Mouse (Mus musculus): ENCODE results near the gene Sh3bgr.

The Sh3bgr gene

GRCm38 (mm10) chr16:96199913-96200701 lies at the start of gene Sh3bgr:
Gene Sh3bgr, plus strand, starts transcription at chr16:96200450.
- DNase-seq (ENCODE audit: low spot score in 2 of 2) = peak in 1 of 2 experiments; percentile 41

GRCm38 (mm10) chr16:96150995-96151394 lies 49.3 kb upstream of the Sh3bgr start:
- DNase-seq (ENCODE audit: low spot score in 2 of 2) = no peak

GRCm38 (mm10) chr16:96151551-96151950 lies 48.7 kb upstream of the Sh3bgr start:
- DNase-seq (ENCODE audit: low spot score in 2 of 2) = peak; percentile 69 to 73

GRCm38 (mm10) chr16:96154476-96154875 lies 45.8 kb upstream of the Sh3bgr start:
- DNase-seq (ENCODE audit: low spot score in 2 of 2) = no peak

GRCm38 (mm10) chr16:96156019-96156418 lies 44.2 kb upstream of the Sh3bgr start:
- peak; percentile 83 to 91 for DNase-seq (ENCODE audit: low spot score in 2 of 2)

- DNase-seq (ENCODE audit: low spot score in 2 of 2) = peak; percentile 67 to 81
These were observed 43.1 kb upstream of the Sh3bgr start for GRCm38 (mm10) chr16:96157171-96157570.

DNA sequence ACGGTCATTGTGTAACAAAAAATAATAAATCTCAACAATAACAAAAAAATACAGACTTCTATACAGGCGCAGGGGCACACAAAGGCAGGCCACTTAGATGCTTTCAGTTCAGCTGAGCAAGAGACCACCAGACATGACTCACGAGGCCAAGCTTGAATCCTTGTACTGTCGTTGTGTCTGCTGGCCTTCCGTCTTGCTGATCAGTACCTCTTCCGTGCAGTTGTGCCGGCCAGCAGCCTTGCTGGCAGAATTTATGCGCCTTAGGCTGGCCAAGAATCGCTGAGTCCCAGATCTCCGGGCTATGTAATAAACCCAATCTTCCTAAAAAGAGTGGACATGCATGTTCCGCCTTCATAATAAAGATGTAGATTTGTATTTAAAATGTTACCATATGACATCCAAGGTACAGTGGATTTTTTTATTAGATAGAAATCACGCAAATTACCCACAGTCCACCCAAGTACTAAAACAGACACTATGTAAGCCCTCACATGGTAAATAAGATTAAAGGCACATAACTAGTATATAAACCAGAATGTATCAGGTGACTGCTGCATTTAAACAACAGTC lies 41.7 kb upstream of the Sh3bgr start:
- no peak for DNase-seq (ENCODE audit: low spot score in 2 of 2)

DNA sequence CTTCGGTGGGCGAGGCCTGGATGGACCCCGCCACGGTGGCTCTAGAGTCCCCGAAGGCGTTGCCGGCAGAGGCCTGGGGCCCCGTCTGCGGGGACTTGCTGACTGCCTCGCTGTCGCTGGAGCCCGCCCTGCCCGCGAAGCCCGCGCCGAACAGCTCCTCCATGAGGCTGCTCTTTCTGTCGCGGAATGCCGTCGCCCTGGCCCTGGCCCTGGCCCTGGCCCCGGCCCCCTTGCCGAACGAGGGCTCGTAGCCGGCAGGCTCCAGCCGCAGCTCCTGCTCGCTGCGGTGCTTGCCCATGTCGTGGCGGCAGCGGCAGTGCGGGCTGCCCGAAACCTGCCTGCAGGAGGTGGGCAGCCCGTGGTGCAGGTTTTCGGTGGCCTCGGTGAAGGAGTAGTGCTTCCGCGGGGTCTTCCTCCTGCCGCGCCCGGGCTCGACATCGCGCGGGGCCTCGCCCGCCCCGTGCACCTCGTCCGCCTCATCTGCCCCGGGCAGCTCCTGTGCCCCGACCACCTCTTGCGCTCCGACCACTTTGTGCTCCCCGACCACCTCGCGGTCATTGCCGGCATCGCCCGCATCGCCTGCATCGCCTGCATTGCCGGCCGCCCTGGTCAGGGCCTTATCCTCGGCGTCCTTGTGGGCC lies 41.0 kb upstream of the Sh3bgr start:
- peak; percentile 57 to 70 for DNase-seq (ENCODE audit: low spot score in 2 of 2)

DNA sequence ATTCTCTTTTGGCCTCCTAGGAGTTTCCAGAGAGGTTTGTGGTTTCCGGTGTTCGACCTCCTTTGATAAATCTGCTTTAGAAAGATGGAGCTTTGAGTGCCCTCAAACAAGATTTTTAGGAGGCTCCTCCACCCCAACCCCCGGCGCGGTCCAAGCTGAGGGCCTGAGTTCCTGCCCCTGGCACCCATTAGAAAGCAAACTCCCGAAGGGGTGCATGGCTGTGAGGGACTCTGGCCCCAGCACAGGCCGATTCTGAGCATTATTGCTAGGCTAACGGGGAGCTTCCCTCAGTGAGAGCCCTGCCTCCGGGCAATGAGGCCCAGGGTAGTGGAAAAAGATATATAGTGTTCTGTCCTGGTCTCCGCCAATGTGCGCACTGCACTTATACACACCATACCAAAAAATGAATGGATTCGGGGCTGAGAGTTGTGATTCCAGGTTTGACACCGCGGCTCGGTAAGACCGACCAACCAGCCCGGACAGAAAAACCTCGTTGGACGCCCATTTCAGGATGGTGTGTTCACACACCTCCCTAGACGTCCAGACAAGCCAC lies 40.4 kb upstream of the Sh3bgr start:
- DNase-seq (ENCODE audit: low spot score in 2 of 2) = no peak

GRCm38 (mm10) chr16:96160927-96161326 lies 39.3 kb upstream of the Sh3bgr start:
- DNase-seq (ENCODE audit: low spot score in 2 of 2) = no peak

GRCm38 (mm10) chr16:96161336-96161735 lies 38.9 kb upstream of the Sh3bgr start:
- no peak for DNase-seq (ENCODE audit: low spot score in 2 of 2)

- no peak for DNase-seq (ENCODE audit: low spot score in 2 of 2)
These were observed 34.5 kb upstream of the Sh3bgr start for GRCm38 (mm10) chr16:96165723-96166264.

DNA sequence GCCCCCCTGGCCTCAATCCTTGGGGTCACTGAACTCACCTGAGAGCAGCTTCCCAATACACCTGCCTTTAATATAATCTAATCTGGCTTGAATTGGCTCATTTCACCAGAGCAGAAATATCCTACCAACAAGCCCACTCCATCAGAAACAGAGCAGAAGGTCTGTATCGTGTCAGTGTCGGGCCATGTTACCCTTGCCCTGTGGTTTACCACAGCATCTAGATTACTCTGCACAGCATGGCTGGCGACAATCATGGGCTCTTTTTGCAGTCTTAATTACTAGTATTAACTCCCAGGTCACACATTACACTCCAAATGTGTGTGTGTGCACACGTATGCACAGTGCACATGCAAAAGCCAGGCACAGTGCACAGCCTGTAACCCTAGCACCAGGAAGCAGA lies 31.4 kb upstream of the Sh3bgr start:
- no peak for DNase-seq (ENCODE audit: low spot score in 2 of 2)

GRCm38 (mm10) chr16:96173648-96174047 lies 26.6 kb upstream of the Sh3bgr start:
- no peak for DNase-seq (ENCODE audit: low spot score in 2 of 2)

DNA sequence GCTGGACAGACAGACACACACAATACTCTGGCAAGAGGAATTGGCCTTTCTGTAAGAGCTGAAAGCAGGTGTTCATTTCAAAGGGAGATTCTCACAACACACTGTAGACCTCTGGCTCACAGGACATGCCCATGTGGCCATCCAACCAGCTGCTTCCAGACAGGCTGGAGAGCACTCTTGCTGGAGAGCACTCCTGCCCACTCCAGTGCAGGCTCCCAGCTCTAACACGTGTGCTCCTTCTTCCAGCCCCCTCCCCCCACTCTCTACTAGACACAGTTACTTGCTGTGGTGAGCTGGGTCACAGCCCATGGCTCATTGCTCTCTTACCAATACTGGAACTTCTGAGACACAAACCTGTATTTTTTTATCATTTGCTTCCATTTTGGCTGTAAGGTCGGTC lies 24.9 kb upstream of the Sh3bgr start:
- DNase-seq (ENCODE audit: low spot score in 2 of 2) = no peak

GRCm38 (mm10) chr16:96179156-96179555 lies 21.1 kb upstream of the Sh3bgr start:
- no peak for DNase-seq (ENCODE audit: low spot score in 2 of 2)

DNA sequence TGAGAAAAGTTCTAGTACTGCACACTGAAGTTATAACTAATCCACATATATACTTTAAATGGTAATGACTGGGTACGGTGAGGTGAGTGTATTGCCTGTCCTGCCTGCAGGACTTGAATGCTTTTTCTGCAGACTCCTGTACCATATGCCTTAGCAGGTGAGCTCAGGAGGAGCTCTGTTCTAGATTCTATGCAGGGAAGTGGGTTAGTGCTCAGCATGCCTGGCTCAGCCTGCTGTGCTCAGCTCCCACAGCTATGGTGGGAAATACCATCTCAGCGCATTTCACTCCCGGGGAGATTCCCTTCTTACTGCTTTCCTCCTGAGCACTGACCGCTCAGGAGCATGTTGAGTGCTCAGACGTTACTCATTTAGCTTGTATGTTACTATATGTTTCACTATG lies 12.6 kb upstream of the Sh3bgr start:
- DNase-seq (ENCODE audit: low spot score in 2 of 2) = no peak

DNA sequence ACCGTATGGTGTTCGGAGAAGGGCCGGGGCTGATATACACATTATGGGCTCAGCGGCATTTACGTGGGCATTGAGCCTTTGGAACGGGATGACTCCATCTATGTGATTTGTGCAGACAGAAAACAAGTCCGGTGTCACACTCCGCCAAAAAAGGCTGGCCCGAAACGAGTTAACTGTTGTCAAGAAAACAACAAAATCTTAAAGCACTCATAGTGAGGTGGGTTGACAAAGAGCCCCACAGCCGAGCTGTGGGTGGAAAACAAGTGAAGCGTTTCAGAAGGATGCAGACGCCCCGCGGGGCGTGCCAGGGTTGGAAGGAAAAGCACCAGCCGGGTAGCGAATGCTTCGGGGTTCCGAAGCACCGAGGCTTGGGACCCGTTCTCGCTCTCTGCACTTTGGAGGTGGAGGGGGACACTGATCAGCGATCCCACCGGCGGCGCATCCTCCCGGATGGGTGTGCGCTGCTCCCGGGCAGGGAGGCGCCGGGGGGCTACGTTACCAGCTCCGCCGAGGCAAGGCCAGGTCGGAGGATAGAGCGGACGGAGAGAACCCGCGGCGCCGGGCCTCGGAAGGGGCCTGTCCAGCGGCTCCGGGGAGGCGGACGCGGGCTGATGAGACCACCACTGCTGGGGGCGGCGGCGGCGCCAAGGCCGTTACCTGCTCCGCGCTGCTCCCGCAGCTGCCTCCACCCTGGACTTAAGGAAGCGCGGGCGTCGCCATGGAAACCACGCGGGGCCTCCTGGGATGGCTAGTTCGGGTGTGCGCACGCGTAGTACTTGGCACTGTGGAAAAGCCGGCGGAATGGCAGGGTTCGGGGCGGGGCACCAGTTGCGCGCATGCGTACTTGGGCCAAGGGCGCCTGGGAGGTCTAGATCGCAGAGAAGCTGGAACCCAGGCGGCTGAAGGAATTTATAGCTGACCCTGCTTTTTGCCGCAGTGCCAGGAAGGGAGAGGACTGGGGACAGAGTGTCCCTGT lies 8.4 kb upstream of the Sh3bgr start, which contains the start of gene Lca5l:
Gene Lca5l, minus strand, starts transcription at position 741 of the 976 bp plus-strand sequence.
- peak; percentile 99 to 100 for DNase-seq (ENCODE audit: low spot score in 2 of 2)

DNA sequence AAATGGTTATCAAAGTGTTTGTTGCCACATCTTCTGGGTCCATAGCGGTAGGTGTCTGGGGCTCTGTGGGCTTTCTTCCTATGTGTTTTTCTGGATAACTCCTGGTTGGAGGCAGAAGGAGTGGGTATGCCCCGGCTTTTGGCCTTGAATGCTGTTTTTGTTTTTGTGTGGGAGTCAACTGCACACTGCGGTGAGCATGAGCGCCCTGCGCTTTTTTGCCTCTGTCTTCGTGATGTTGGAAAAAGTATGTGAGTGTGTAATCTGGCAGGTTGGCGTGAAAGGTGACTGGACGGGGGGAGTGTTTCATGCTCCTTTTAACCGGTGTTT lies 415 bp downstream of the Sh3bgr start:
- no peak for DNase-seq (ENCODE audit: low spot score in 2 of 2)

DNA sequence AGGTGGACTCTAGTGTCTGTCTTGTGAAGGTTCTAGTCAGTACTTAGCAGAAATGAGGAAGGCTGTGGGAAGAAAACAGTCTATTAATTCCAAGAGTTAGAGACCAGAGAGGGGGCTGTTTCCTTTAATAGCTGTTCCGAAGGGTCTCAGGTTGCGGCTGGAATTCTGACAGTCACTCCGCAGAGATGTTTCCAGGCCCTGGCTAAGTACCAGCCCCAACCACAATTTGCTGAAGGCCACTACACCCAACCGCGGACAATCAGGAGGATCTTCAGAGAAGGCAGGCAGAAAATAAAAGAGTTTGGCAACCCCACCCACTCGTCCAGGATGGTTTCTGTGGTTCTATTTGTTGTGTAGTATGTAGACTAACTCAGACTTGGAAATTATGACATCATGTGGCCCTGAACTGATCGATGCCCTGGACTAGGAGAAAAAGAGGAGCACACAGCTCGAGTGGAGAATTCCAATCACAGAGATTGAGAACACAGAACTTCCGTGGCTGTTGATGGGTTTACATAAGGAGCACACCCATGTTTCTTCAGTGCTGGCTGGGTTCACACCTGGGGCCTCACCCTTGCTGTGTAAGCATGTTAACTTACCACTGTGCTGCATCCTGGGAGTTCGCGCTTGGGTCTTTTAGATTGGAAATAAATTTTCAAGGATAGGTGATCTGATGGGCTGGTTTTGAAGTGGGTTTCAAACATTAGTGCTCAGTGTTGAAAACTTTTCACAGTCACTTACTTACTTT lies 1.4 kb downstream of the Sh3bgr start:
- no peak for DNase-seq (ENCODE audit: low spot score in 2 of 2)
